Mouse (Mus musculus) frontal cortex, postnatal 10 days (tissue): ENCODE measurements at regions not wholly inside any gene's neighbourhood (a gene's known extent, or its start where the extent isn't known, plus 50 kb on each side); places are given as distances from the start of the nearest gene placed in this dataset.
"Not testable (repeated sequence)": the region's sequence is repeated elsewhere in the genome, so short reads cannot be mapped to it uniquely, and the experiment has no call there.

Source experiments
- DNase-seq, 2 experiments: peaks; one replicate each; pipeline ENCODE4 v3.0.0; 2022; ENCODE audit warnings: low spot score in 2 of 2, mixed read lengths in 1 of 2

DNA sequence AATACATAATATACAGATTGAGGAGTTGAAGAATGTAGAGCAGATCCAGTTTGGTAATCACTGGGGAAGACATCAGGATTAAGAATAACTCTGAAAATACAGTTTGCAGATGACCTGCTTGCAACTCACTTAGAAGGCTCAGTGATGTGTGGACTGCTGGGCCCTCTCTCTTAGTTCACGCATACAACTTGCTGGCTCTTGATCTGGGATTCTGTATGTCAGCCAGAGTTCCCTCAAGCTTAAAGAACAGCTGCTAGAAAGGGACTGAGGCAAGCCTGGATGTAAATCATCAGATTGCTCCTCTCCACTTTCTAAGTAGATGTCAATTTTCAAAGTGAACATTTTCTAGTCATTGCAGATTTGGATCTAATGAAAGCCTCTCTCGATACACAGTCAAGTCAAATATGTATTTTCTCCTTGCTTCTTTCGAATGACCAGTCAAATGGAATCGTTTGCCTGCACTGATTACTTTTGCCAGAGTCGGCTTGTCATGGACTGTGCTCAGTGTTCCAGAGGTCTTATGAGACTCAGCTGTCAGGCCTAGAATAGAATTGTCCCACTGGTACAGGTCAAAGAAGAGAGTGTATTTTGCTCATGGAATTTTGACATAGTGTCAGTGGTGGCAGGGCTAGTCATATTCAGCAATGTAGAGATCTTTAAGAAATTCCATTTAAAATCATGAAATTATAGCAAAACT is 334.2 kb upstream of the Cwc22 start:
- DNase-seq: no peak

DNA sequence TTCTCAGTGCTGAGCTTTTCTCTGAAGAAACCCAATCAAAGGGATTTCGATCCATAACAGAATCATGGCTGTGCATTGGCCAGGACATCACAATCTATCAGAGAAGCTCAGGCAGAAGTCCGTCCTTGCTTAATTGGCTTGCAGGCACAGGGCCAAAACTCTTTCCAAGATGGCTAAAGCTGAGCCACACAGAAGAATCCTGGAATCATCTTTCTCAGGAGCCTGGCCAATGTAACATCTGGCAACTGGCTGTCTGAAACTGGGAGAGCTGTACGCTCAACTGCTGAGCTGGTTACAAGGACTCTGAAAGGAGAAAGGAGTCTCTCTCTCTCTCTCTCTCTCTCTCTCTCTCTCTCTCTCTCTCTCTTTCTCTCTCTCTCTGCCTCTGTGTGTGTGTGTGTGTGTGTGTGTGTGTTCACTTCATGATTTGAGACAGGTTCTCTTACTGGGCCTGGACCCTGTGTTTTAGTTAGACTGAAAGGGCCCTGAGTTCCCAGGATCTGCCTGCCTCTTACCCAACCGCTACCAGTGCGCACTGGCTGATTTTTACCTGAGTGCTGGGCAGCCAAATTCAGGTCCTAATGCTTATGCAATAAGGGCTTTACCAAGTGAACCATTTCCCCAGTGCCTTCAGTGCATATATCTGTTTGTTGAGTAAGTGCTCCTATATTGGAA is 333.3 kb upstream of the Cwc22 start:
- DNase-seq: no peak

DNA sequence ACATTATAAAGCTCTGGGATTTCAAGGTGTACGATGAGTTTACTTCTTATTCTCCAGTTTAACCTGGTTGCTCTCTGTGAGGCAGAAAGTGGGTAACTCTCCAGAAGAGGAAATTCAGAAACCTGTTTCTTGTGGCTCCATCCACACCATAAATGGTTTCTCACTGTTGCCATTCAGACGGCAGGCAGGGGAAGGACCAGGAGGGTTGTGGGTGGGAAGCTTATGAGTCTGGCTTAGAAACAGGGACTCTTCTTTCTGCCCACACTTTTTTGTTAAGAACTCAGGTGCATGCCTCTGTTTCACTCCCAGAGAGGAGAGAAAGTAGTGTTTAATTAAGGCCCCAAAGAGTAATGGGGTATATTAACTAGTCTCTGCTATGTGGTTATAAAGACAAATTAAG is 332.5 kb upstream of the Cwc22 start:
- DNase-seq: no peak

DNA sequence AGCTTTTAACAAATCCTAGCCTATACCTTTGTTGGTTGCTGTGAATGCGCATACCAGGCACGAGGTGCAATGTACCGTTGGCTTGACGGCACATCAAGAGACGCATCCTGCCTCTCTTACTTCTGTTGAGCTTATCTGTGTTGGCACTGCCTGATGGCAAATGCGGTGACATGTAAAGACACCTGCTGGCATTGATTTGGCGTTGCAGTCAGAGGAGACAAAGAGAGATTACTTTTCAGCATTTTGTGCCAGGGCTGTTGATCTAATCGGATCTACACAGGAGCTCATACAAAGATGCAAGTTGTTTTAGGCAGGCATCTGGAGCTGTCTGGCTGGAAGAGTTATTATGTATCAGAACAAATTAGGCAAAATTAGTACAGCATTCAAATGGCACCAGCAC is 331.5 kb upstream of the Cwc22 start:
- no peak for DNase-seq

DNA sequence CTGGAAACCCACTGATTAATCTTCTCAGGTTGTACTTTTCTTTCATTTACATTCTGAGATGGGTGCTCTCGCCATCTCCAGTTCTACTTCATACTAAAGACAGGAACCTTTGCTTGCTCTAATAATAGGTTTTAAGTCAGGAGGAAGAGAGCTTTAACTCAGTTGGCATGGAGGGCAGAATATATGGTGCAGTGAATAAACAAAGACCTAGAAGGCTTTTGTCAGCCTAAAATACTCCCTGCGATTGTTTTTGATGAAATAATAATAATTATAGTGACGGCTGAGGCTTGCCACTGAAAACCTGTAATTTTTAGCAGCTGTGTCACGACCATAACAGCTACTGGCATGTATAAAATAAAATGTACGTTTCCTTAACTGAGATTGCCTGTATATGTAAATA is 327.9 kb upstream of the Cwc22 start:
- no peak for DNase-seq

DNA sequence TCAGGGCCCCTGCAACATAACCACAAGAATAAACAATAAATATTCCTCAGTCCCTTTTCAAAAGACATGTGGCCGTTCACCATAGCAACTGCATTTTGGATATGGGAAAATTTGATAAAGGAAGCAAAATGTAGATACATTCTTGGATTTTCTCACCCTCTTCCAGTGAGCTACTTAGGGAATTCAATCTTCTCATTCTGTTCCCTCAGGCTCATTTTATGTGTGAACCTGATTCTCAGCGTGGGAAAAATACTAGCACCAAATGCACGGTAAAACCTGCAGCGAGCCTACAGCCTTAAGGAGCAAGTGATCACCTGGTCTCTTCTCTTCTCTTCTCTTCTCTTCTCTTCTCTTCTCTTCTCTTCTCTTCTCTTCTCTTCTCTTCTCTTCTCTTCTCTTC is 322.5 kb upstream of the Cwc22 start:
- no peak for DNase-seq

DNA sequence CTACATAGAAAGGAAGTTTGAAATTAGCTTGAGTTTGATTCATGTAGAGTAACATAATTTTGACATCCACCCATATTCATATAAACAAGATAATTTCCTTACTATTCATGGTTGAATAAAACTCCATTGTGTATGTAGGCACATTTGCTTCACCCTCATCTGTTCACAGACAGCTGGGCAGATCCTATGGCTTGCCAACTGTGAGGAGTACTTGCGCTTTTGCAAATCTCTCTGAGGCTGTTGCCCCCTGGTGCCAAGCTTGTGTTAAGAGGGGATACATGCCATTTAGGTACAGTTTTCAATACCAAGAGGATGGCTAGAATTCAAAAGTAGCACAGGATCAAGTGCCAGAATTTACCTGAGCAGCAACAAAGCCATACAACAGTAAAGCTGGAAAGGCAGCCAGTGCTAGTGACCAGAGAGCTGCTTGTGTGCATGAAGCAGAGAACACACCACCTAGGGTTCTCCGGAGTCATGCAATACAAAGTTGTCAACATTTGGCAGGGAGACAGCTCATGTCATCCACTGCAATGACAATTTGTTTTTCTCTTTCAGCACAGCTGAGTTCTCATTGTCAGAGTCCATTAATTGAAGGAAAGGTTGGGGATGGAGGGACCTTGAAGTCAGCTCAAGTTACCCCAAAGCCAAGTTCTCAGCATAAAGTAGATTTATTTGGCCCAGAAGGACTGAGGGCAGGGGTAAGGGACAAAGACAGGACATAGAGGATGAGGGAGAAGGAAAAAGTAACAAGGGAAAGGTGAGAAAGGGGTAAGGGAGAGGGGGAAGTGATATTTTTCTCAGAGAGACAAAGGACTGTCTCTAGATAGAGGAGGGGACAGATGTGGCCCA is 321.6 kb upstream of the Cwc22 start:
- no peak for DNase-seq

DNA sequence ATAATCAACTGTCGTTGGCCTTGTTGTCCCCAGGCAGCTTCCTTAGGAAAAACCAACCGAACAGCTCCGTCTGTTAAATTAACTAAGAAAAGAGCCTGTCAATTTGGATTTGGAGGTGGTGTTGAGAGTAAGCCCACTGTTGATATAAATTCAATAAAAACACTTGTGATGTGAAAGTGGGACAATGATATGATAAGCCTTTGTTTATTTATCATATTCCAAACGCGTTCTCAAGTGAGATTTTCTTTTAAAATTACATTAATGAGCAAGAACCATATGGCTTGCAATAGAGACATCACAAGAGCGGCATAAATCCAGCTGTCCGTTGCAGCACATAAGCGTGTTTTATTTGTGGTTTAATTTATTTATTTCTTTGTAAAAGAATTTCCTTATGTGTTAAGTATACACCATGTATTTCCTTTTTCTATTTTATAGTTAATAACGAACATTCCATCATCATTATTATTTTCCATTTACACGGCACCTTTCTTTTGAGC is 307.5 kb upstream of the Cwc22 start:
- no peak for DNase-seq

DNA sequence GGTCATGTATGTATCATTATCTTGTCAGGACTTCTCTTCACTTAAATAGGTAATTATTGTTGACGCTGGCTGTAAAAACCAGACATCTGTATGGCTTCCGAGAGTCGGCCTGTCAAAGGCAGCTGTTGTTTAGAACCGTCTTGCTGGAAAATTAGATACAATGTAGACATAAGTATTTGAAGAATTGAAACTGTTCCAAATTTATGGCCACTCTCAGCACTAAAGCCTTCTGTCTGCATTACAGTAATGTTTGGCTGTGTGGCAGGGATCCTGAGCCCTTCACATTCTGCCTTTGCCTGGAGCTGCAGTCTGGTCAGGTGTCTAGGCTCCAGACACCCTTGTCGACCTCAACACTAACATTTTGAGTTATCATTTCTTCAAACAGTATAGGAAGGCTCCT is 300.2 kb upstream of the Cwc22 start:
- DNase-seq: no peak

DNA sequence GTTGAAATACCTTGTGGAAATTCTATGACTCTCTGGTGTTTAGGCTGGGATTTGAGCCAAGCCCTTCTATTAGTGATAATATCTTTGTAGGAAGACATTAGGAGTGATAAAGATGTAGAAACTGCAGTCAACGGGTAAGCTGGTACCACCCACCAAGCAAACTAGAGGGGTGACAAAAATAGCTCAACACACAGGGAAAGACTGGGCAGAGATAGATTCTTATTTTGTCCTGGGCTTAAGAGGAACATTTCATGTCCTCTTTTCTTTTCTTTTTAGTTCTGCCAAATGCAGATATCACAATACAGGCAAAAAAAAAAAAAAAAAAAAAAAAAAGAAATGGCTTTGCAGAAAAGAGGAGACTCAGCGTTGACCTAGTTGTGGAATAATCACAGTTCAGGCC is 294.1 kb upstream of the Cwc22 start:
- DNase-seq: no peak

DNA sequence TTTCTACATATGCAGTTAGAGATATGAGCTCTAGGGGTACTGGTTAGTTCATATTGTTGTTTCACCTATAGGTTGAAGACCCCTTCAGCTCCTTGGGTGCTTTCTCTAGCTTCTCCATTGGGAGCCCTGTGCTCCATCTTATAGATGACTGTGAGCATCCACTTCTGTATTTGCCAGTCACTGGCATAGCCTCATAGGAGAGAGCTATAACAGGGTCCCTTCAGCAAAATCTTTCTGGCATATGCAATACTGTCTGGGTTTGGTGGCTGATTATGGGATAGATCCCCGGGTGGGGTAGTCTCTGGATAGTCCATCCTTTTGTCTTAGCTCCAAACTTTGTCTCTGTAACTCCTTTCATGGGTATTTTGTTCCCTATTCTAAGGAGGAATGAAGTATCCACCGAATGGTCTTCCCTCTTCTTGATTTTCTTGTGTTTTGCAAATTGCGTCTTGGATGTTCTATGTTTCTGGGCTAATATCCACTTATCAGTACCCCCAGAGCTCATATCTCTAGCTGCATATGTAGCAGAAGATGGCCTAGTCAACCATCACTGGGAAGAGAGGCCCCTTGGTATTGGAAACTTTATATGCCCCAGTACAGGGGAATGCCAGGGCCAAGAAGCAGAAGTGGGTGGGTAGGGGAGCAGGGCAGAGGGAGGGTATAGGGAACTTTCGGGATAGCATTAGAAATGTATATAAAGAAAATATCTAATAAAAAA is 279.4 kb upstream of the Cwc22 start:
- DNase-seq: not testable (repeated sequence)

DNA sequence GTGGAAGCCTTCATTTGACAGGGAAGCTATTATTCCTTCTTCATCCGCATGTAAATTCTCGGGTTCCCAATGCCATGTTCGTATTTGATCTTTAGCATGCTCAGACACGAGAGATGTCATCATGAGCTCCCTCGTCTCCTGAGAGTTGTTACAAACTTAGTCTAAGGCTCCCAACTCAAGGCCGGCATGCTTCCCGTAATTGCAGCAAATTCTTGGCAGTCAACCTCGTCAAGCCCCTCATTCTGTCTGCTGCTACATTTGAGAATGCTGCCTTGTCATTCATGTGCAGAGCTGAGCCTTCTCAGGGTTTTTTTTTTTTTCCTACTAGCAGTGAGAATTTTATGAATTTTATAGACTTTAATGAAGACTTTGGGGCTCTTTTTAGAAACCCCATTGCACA is 268.3 kb upstream of the Cwc22 start:
- DNase-seq: no peak

DNA sequence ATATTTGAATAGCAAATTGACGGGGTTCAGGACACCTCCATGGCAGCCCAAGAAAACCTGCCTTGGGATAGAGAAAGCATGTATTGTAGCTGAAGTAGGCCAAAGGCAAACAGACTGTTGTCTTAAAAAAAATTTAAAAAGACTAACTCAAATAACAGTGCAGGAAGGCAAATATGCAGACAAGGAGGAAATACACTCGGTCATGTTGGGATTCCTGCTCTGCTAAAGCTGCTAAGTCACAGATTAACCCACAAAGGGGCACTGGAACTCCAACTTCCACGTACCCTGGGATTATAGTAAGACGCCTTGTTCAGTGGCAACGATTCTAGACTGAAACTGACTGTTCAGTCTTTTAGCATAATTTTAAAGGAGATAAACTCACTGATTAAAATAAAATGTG is 258.9 kb upstream of the Cwc22 start:
- no peak for DNase-seq

DNA sequence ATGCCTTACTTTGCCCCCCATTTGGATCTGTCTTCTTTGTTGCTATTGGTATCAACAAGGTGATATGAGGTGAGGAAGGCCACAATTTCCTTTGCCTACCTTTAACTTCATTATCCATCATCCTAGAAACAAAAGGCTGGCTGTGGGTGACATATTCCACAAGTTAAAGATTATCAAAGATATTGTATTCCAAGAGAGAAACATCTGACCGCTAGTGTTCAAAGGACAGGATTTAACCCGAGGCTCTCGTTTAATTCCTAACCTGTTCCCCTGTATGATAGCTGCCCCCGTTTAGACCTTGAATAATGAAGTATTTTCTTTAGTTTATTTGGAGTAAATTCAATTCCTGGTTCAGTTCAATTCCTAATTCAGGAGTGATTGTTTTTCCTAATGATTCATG is 249.8 kb upstream of the Cwc22 start:
- no peak for DNase-seq

DNA sequence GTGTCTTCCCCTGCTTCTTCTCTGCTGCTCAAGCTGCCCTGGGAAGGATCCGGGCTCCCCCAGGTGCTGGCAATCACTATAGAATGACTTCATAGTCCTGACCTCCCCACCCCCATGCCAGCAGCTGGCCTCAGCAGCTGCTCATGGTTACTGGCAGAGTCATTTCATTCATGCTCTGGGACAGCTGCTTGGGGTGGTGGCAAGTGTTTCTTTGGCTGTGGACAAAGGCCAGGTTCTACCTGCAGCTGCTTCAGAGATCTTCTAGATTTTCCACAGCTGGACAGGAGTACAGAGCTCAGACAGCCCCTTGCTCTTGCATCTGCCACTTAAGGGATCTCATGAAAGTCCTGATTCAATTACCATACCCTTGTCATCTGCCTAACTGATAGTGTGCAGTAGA is 243.4 kb upstream of the Cwc22 start:
- peak; percentile 6 to 9 for DNase-seq

DNA sequence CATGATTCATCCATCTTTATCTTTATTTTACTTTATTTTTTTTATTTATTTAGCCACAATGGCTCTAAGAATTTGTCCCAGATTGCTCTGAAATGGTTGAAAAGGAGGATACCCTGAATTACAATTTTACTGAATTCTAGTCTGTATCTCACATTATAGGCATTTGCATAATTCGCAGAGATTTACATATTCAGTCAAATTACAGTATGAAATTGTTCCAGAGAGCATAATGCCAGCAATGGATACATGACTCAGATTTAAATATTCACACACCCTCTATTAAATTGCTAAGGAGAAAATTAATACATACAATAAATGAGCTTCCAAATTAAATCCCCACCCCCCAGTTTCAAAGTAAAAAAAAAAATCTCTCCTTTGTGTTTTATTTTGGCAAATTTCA is 238.8 kb upstream of the Cwc22 start:
- no peak for DNase-seq

DNA sequence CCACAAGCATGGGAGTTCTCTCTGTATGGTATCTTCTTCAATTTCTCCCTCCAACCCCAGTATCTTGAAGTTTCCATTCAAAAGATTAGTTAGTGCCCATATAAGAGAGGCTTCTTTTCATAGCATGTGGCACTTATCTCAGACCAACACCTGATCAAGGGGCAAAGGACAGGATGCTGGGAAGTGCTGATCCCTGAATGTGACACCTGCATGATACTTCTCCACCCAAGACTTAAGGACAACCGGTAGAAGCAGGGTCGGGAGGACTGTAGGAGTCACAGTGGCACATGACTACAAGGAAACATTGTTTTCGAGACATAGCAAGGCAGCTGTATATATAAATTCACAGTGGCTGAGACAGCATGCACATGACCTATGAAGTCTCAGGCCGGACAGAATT is 227.6 kb upstream of the Cwc22 start:
- DNase-seq: no peak

DNA sequence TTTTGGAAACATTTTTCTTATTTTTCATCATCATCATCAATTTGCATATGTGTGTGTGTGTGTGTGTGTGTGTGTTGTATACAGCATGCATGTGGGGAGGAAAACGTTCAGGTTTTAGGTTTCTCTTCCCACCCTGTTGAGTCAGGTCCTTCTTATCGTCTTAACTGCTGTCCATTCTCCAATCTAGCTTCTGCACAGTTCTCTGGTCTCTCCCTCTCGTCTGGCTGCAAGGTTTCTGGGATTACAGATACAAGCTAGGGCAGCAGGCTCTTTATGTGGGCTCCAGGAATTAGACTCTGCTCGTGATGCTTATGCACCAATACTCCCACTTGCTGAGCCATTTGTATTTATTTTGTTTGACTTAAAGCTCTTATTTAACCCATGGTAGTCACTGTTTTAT is 226.6 kb upstream of the Cwc22 start:
- no peak for DNase-seq

DNA sequence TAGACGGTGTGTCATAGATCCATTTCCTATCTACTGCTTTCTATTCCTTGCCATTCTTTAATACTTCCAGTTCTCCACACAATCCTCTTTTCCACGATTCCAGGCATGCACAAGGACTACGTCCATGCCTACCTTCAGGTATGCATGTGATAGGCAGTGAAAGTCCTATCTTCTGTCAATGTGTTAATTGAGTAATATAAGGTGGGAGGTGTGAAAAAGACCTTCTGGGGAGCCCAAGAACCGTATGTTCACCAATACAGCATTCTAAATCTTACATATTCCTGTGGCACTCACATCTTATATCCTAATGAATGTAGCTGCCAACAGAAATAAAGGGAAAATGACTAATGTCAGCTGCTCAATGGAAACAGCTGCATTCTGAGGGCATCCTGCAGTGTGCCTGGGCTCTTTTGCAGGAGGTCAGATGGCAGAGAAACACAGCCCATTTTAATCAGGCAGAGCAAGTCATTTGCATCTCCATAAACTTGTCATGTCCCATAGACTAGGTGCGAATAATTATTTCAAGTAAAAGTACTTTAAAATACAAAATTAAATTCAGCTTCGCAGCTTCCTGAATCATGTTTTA is 224.1 kb upstream of the Cwc22 start:
- no peak for DNase-seq

DNA sequence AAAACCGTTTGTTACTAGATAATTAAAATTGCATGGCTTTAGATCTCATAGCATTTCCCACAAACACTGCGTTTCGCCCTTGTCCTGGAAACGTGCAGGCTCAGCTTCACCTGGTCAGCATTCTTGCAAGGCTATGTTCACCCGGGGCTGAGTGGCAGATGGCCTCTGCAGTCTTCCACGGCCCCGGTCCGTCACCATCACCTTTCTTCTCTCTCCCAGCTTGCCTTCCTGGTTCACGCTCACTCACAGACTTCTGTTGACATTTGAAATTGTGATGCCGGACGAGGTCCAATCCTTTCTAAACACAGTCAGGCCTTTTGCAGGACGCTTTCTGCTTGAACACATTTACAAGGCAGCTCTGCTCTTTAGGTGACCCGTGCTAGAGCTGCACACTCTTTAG is 219.3 kb upstream of the Cwc22 start:
- no peak for DNase-seq

DNA sequence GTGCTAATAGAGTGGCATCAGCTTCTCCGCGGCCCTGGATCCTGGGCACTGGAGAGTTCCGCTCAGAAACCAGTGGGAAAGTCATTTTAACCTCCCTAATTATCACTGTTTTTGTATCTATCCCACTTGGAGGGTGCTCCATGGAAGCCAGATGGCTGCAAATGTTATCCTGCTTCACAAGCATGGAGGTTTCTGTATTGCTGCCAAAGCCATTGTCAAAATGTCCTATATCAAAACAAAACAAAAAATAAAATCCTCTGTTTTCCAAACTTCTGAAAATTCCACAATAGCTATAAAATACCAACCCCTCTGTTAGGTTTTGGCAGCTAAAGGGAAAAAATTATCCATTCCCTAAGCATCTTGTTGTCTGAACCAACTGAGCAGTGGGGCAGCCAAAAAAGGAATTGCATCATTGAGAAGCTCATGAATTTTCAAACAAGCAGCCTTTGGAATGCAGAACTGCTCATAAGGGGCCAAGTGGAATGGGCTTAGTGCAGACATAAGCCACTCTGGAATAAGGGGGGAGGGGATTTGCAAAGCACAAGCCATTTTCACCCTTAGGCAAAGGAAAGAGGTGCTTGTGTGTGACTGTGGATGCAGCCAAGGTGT is 213.8 kb upstream of the Cwc22 start:
- DNase-seq: peak in 1 of 2 experiments; percentile 9
